Mouse (Mus musculus) limb, embryonic 13.5 days (tissue): ENCODE results near the gene Krtap31-1. TPM values are rescaled to one million over a fixed set of nuclear protein-coding genes. Genes with fewer than 3 reads are reported as not detected.
"Not testable (repeated sequence)": the region's sequence is repeated elsewhere in the genome, so short reads cannot be mapped to it uniquely, and the experiment has no call there.

Source experiments
- ATAC-seq: fragments of 200-750 bp; cut with Nextera tagmentation; 2 replicates; pipeline ENCODE4 v1.8.0; 2017; ENCODE audit warnings: low read depth, moderate number of reproducible peaks, moderate TSS enrichment; ENCODE audit not compliant: low FRiP score
- H3K27ac ChIP-seq: fragments of 300-500 bp; sonication (generic); 2 replicates; pipeline ENCODE4 v1.5.1; 2015; ENCODE audit warnings: inconsistent platforms, mild to moderate bottlenecking, moderate library complexity
- H3K27me3 ChIP-seq: fragments of 300-500 bp; sonication (generic); 2 replicates; pipeline ENCODE4 v1.6.1; 2015; ENCODE audit warnings: mild to moderate bottlenecking, inconsistent platforms
- H3K36me3 ChIP-seq: fragments of 300-500 bp; sonication (generic); 2 replicates; pipeline ENCODE4 v1.6.1; 2015; ENCODE audit warnings: inconsistent platforms, mild to moderate bottlenecking, moderate library complexity
- H3K4me1 ChIP-seq: fragments of 300-500 bp; sonication (generic); 2 replicates; pipeline ENCODE4 v1.6.1; 2015; ENCODE audit warnings: inconsistent platforms
- H3K4me2 ChIP-seq: fragments of 300-500 bp; sonication (generic); replicated peaks from 2 replicates; pipeline ENCODE4 v1.6.1; 2015; ENCODE audit warnings: inconsistent platforms, mild to moderate bottlenecking, moderate library complexity
- H3K4me3 ChIP-seq: fragments of 300-500 bp; sonication (generic); 2 replicates; pipeline ENCODE4 v1.5.1; 2015; ENCODE audit warnings: moderate library complexity, mild to moderate bottlenecking, inconsistent platforms
- H3K9ac ChIP-seq: fragments of 300-500 bp; sonication (generic); 2 replicates; pipeline ENCODE4 v1.6.1; 2015; ENCODE audit warnings: mild to moderate bottlenecking, inconsistent platforms
- H3K9me3 ChIP-seq: fragments of 300-500 bp; sonication (generic); 2 replicates; pipeline ENCODE4 v1.6.1; 2016; ENCODE audit warnings: inconsistent platforms
- WGBS: fragments of 180-500 bp; shearing (Covaris S2); methylation state at CpG from one replicate; pipeline ENCODE4 v1.1.7; 2015; 5-methylcytosine and 5-hydroxymethylcytosine counted together
- polyA plus RNA-seq: library from polyadenylated mRNA; unstranded; fragments of >200 nt; fragmentation: Nextera tagmentation; extraction: Ambion mirVana; gene quantifications from 2 replicates; pipeline ENCODE4 v1.2.1, GENCODE M21; 2015

Gene Krtap31-1
- polyA plus RNA-seq: not detected in 2 replicates

GRCm38 (mm10) chr11:99907620-99908019 is at the start of gene Krtap31-1:
TSS of gene Krtap31-1 (plus strand) at chr11:99907920.
- WGBS: 70% methylated on average over 2 of the region's 2 CpGs
- H3K36me3 ChIP-seq: no peaks in the 10 kb centered on the region
- H3K4me2 ChIP-seq: no peak within 1 kb of the TSS
- no peaks in the 10 kb centered on the region for H3K4me1 ChIP-seq
- ATAC-seq: no peak
- no peak within 1 kb of the TSS for H3K4me3 ChIP-seq
- no peaks in the 10 kb centered on the region for H3K27me3 ChIP-seq
- H3K9ac ChIP-seq: no peak within 1 kb of the TSS
- H3K27ac ChIP-seq: no peak within 1 kb of the TSS
- H3K9me3 ChIP-seq: no peaks in the 10 kb centered on the region

GRCm38 (mm10) chr11:99858761-99859160 is 49.0 kb upstream of the Krtap31-1 start:
- Histone ChIP-seq H3K9me3 (no peaks in the 10 kb centered on the region), H3K4me2 (no peak overlapping the region), H3K9ac (no peak overlapping the region), H3K4me3 (no peak overlapping the region), H3K27me3 (no peaks in the 10 kb centered on the region), H3K4me1 (no peaks in the 10 kb centered on the region), H3K27ac (no peak overlapping the region), H3K36me3 (no peaks in the 10 kb centered on the region)
- 73% methylated on average over 2 of the region's 2 CpGs for WGBS
- no peak for ATAC-seq

- not testable (repeated sequence) for H3K9me3 ChIP-seq, H3K4me2 ChIP-seq, H3K27me3 ChIP-seq, H3K4me3 ChIP-seq, ATAC-seq, H3K4me1 ChIP-seq, H3K9ac ChIP-seq, H3K36me3 ChIP-seq, H3K27ac ChIP-seq
- 54% methylated on average over 1 of the region's 1 CpGs for WGBS
These were observed 43.5 kb upstream of the Krtap31-1 start, which contains the start of gene Gm11559 for GRCm38 (mm10) chr11:99864176-99864575. TSS of gene Gm11559 (plus strand) at chr11:99864476.

GRCm38 (mm10) chr11:99873089-99873488 is 34.6 kb upstream of the Krtap31-1 start, which contains the start of gene Krtap9-1:
TSS of gene Krtap9-1 (plus strand) at chr11:99873389.
- H3K9ac ChIP-seq, H3K27me3 ChIP-seq, H3K4me1 ChIP-seq, ATAC-seq, H3K4me2 ChIP-seq, H3K36me3 ChIP-seq, H3K9me3 ChIP-seq, H3K27ac ChIP-seq, H3K4me3 ChIP-seq: not testable (repeated sequence)
- WGBS: 68% methylated on average over 1 of the region's 1 CpGs

- not testable (repeated sequence) for ATAC-seq, H3K9ac ChIP-seq, H3K4me1 ChIP-seq, H3K4me2 ChIP-seq, H3K4me3 ChIP-seq, H3K27ac ChIP-seq, H3K9me3 ChIP-seq, H3K27me3 ChIP-seq, H3K36me3 ChIP-seq
- 40% methylated on average over 1 of the region's 1 CpGs for WGBS
These were observed 28.8 kb upstream of the Krtap31-1 start, which contains the start of gene Gm11567 for GRCm38 (mm10) chr11:99878887-99879286. TSS of gene Gm11567 (plus strand) at chr11:99879187.

GRCm38 (mm10) chr11:99914451-99914850 is 6.7 kb downstream of the Krtap31-1 start, which contains the start of gene Gm11565:
TSS of gene Gm11565 (plus strand) at chr11:99914751.
- Histone ChIP-seq H3K27me3 (no peaks in the 10 kb centered on the region), H3K27ac (no peak within 1 kb of the TSS), H3K9ac (no peak within 1 kb of the TSS), H3K4me1 (no peaks in the 10 kb centered on the region), H3K4me3 (no peak within 1 kb of the TSS), H3K4me2 (no peak within 1 kb of the TSS), H3K9me3 (no peaks in the 10 kb centered on the region), H3K36me3 (no peaks in the 10 kb centered on the region)
- WGBS: 86% methylated on average over 3 of the region's 3 CpGs
- ATAC-seq: no peak

GRCm38 (mm10) chr11:99935991-99936390 is 28.3 kb downstream of the Krtap31-1 start, which contains the start of gene Krtap31-2:
TSS of gene Krtap31-2 (plus strand) at chr11:99936291.
- WGBS: 91% methylated on average over 1 of the region's 1 CpGs
- Histone ChIP-seq H3K27ac (no peak within 1 kb of the TSS), H3K4me1 (no peaks in the 10 kb centered on the region), H3K27me3 (no peaks in the 10 kb centered on the region), H3K9me3 (no peaks in the 10 kb centered on the region), H3K4me2 (no peak within 1 kb of the TSS), H3K4me3 (no peak within 1 kb of the TSS), H3K9ac (no peak within 1 kb of the TSS), H3K36me3 (no peaks in the 10 kb centered on the region)
- no peak for ATAC-seq

GRCm38 (mm10) chr11:99937751-99938264 is 30.1 kb downstream of the Krtap31-1 start:
- ATAC-seq: no peak
- H3K4me1 ChIP-seq: no peaks in the 10 kb centered on the region
- no peak overlapping the region for H3K4me3 ChIP-seq
- H3K27me3 ChIP-seq: no peaks in the 10 kb centered on the region
- H3K4me2 ChIP-seq: no peak overlapping the region
- H3K27ac ChIP-seq: no peak overlapping the region
- H3K36me3 ChIP-seq: no peaks in the 10 kb centered on the region
- H3K9me3 ChIP-seq: no peaks in the 10 kb centered on the region
- whole genome bisulfite sequencing: 90% methylated on average over 9 of the region's 9 CpGs
- no peak overlapping the region for H3K9ac ChIP-seq

- Histone ChIP-seq H3K4me1 (no peaks in the 10 kb centered on the region), H3K27ac (no peak within 1 kb of the TSS), H3K4me2 (no peak within 1 kb of the TSS), H3K36me3 (no peaks in the 10 kb centered on the region), H3K27me3 (no peaks in the 10 kb centered on the region), H3K9me3 (no peaks in the 10 kb centered on the region), H3K9ac (no peak within 1 kb of the TSS), H3K4me3 (no peak within 1 kb of the TSS)
- no peak for ATAC-seq
- WGBS: 85% methylated on average over 2 of the region's 2 CpGs
These were observed 40.5 kb downstream of the Krtap31-1 start, which contains the start of gene Krtap9-5 for GRCm38 (mm10) chr11:99948175-99948574. TSS of gene Krtap9-5 (plus strand) at chr11:99948475.

Other genes starting within 250 kb of the Krtap31-1 start
- not detected in 2 replicates for gene Gm11563, start 249.0 kb upstream of the Krtap31-1 start, polyA plus RNA-seq
- not detected in 2 replicates for gene Krtap4-6, start 242.0 kb upstream of the Krtap31-1 start, polyA plus RNA-seq
- not detected in 2 replicates for gene Gm14190, start 217.2 kb upstream of the Krtap31-1 start, polyA plus RNA-seq
- gene Gm14180, start 173.6 kb upstream of the Krtap31-1 start, polyA plus RNA-seq: not detected in 2 replicates
- not detected in 2 replicates for gene Gm11595, start 135.0 kb upstream of the Krtap31-1 start, polyA plus RNA-seq
- gene Krtap4-8, start 127.2 kb upstream of the Krtap31-1 start, polyA plus RNA-seq: not detected in 2 replicates
- gene Krtap4-9, start 122.7 kb upstream of the Krtap31-1 start, polyA plus RNA-seq: not detected in 2 replicates
- gene Gm11596, start 114.5 kb upstream of the Krtap31-1 start, polyA plus RNA-seq: not detected in 2 replicates
- gene Gm11569, start 109.0 kb upstream of the Krtap31-1 start, polyA plus RNA-seq: not detected in 2 replicates
- not detected in 2 replicates for gene Gm11554, start 103.5 kb upstream of the Krtap31-1 start, polyA plus RNA-seq
- gene Krtap4-13, start 98.0 kb upstream of the Krtap31-1 start, polyA plus RNA-seq: not detected in 2 replicates
- gene Gm11564, start 92.3 kb upstream of the Krtap31-1 start, polyA plus RNA-seq: not detected in 2 replicates
- gene 2300003K06Rik, start 69.9 kb upstream of the Krtap31-1 start, polyA plus RNA-seq: not detected in 2 replicates
- gene Krtap4-16, start 56.3 kb upstream of the Krtap31-1 start, polyA plus RNA-seq: not detected in 2 replicates
- gene Gm11568, start 50.0 kb upstream of the Krtap31-1 start, polyA plus RNA-seq: not detected in 2 replicates
- gene Gm11559, start 43.4 kb upstream of the Krtap31-1 start, polyA plus RNA-seq: not detected in 2 replicates
- gene Krtap9-1, start 34.5 kb upstream of the Krtap31-1 start, polyA plus RNA-seq: not detected in 2 replicates
- not detected in 2 replicates for gene Gm11567, start 28.7 kb upstream of the Krtap31-1 start, polyA plus RNA-seq
- gene Gm11565, start 6.8 kb downstream of the Krtap31-1 start, polyA plus RNA-seq: not detected in 2 replicates
- not detected in 2 replicates for gene Krtap31-2, start 28.4 kb downstream of the Krtap31-1 start, polyA plus RNA-seq
- gene Krtap9-5, start 40.6 kb downstream of the Krtap31-1 start, polyA plus RNA-seq: not detected in 2 replicates
- not detected in 2 replicates for gene Krtap29-1, start 71.1 kb downstream of the Krtap31-1 start, polyA plus RNA-seq
- not detected in 2 replicates for gene Krtap16-1, start 78.7 kb downstream of the Krtap31-1 start, polyA plus RNA-seq
- gene Krtap17-1, start 86.1 kb downstream of the Krtap31-1 start, polyA plus RNA-seq: 0.52 and 0.66 TPM in 2 replicates
- not detected in 2 replicates for gene Krt33a, start 108.3 kb downstream of the Krtap31-1 start, polyA plus RNA-seq
- gene Krt33b, start 121.9 kb downstream of the Krtap31-1 start, polyA plus RNA-seq: 0.38 and 0.43 TPM in 2 replicates
- gene Krt34, start 133.6 kb downstream of the Krtap31-1 start, polyA plus RNA-seq: not detected in 2 replicates
- gene Krt31, start 142.6 kb downstream of the Krtap31-1 start, polyA plus RNA-seq: 0.11 TPM in 1 of 2 replicates, not detected in the other
- not detected in 2 replicates for gene Krt32, start 180.3 kb downstream of the Krtap31-1 start, polyA plus RNA-seq
- gene Krt35, start 188.3 kb downstream of the Krtap31-1 start, polyA plus RNA-seq: 0.80 and 1.0 TPM in 2 replicates
- gene Krt36, start 197.7 kb downstream of the Krtap31-1 start, polyA plus RNA-seq: 0.14 TPM in 1 of 2 replicates, not detected in the other
- not detected in 2 replicates for gene Krt13, start 213.6 kb downstream of the Krtap31-1 start, polyA plus RNA-seq
- 151 and 172 TPM in 2 replicates for gene Krt15, start 228.0 kb downstream of the Krtap31-1 start, polyA plus RNA-seq
- gene Krt19, start 240.7 kb downstream of the Krtap31-1 start, polyA plus RNA-seq: 18.6 and 21.8 TPM in 2 replicates